Mouse (Mus musculus): Measurements from ENCODE around the gene Fgf10.

- TF ChIP-seq CTCF (conservative IDR thresholded peaks at IDR 0.05 in 1 of 2, IDR thresholded peaks at IDR 0.05 in 1 of 2; ENCODE audit: low read depth in 2 of 2, low read length in 2 of 2): no peak
- TF ChIP-seq POLR2A (IDR thresholded peaks at IDR 0.05; ENCODE audit: low read depth, low read length): no peak
- no peak for TF ChIP-seq ZNF384 (IDR thresholded peaks at IDR 0.05; ENCODE audit: low read depth, low read length)
- TF ChIP-seq ZC3H11A (IDR thresholded peaks at IDR 0.05; ENCODE audit: low read depth, low read length): no peak
- TF ChIP-seq CHD2 (IDR thresholded peaks at IDR 0.05; ENCODE audit: low read length): no peak
- TF ChIP-seq ZMIZ1 (IDR thresholded peaks at IDR 0.05; ENCODE audit: low read depth, low read length): no peak
- no peak for TF ChIP-seq RAD21 (IDR thresholded peaks at IDR 0.05; ENCODE audit: low read depth, low read length)
- TF ChIP-seq TCF12 (IDR thresholded peaks at IDR 0.05; ENCODE audit: low read depth, low read length): no peak
- no peak for TF ChIP-seq UBTF (IDR thresholded peaks at IDR 0.05; ENCODE audit: low read depth, low read length)
- no peak for TF ChIP-seq ETS1 (conservative IDR thresholded peaks at IDR 0.05; ENCODE audit: low read depth, low read length)
These were observed 164.4 kb downstream of the Fgf10 start for GRCm38 (mm10) chr13:118834021-118834420.

All from CH12.LX (cell line).